Comparison of ENCODE assay signal across 9 mouse cellular contexts in genomic region chr3:14874402-14875040, GRCm38 (mm10). TPM values are rescaled to one million over a fixed set of nuclear protein-coding genes. Genes with fewer than 3 reads are reported as not detected.
DNase-seq lines count a peak whose midpoint lies in the region; ATAC-seq and TF ChIP-seq lines count a peak whose summit lies in the region.
"Had no signal": no experiment of that assay in that cellular context is flagged by ENCODE, and none has a peak within 500 bp of the region (broad histone marks: within the 10 kb centered on the region; RNA-seq: fewer than 3 reads in every experiment).

No protein-coding gene starts in this region.

- H3K27me3 ChIP-seq in kidney, postnatal 0 days (ENCODE audit: insufficient read depth, low read length), result no peaks in the 10 kb centered on the region
- no peaks in the 10 kb centered on the region for H3K27me3 ChIP-seq in forebrain, postnatal 0 days (ENCODE audit: insufficient read depth, low read length)
- H3K27me3 ChIP-seq in midbrain, embryonic 14.5 days (ENCODE audit: control insufficient read depth, insufficient read depth, low read length), result no peaks in the 10 kb centered on the region

- DNase-seq in kidney, postnatal 0 days (ENCODE audit: low spot score), result peak; percentile 81
- DNase-seq in kidney, adult 11 months, result no peak
- peak; percentile 58 for DNase-seq in NIH3T3 (ENCODE audit: low read depth)
- DNase-seq in forebrain, postnatal 0 days, result peak; percentile 77
- peak; percentile 92 for DNase-seq in midbrain, embryonic 14.5 days
- no peak for DNase-seq in testis, postnatal 14 days (ENCODE audit: low spot score)
- no peak for DNase-seq in gastrocnemius, postnatal 25 days
- DNase-seq in layer of hippocampus, adult 8-10 months (ENCODE audit: low spot score in 2 of 2), result no peak

- H3K4me3 ChIP-seq in kidney, postnatal 0 days (replicated peaks; ENCODE audit: low read depth, low read length), result no peak overlapping the region
- no peak overlapping the region for H3K4me3 ChIP-seq in forebrain, postnatal 0 days (ENCODE audit: low read depth, low read length)
- H3K4me3 ChIP-seq in midbrain, embryonic 14.5 days (replicated peaks; ENCODE audit: low read depth, low read length), result no peak overlapping the region

- no peaks in the 10 kb centered on the region for H3K36me3 ChIP-seq in kidney, postnatal 0 days (ENCODE audit: insufficient read depth, low read length)
- no peaks in the 10 kb centered on the region for H3K36me3 ChIP-seq in forebrain, postnatal 0 days (ENCODE audit: insufficient read depth)
- H3K36me3 ChIP-seq in midbrain, embryonic 14.5 days (ENCODE audit: control insufficient read depth, insufficient read depth, low read length), result no peaks in the 10 kb centered on the region

- H3K4me2 ChIP-seq in kidney, postnatal 0 days (ENCODE audit: low read length), result no peak overlapping the region
- no peak overlapping the region for H3K4me2 ChIP-seq in forebrain, postnatal 0 days (ENCODE audit: low read depth)
- H3K4me2 ChIP-seq in midbrain, embryonic 14.5 days (ENCODE audit: low read length), result no peak overlapping the region

- H3K27ac ChIP-seq in kidney, postnatal 0 days, result no peak overlapping the region
- no peak overlapping the region for H3K27ac ChIP-seq in forebrain, postnatal 0 days (ENCODE audit: low read depth, low read length)
- no peak overlapping the region for H3K27ac ChIP-seq in midbrain, embryonic 14.5 days (replicated peaks; ENCODE audit: low read depth, low read length)
- H3K27ac ChIP-seq: macrophage had no signal

- no peak for ATAC-seq in kidney, postnatal 0 days (replicated peaks; ENCODE audit: low FRiP score, low read depth)
- ATAC-seq in forebrain, postnatal 0 days, result peak; percentile 67
- peak; percentile 41; the same call in 1 of the 2 replicates for ATAC-seq in midbrain, embryonic 14.5 days (ENCODE audit: low FRiP score, low TSS enrichment)

- H3K9me3 ChIP-seq in kidney, postnatal 0 days (replicated peaks; ENCODE audit: low read length), result no peaks in the 10 kb centered on the region
- H3K9me3 ChIP-seq in forebrain, postnatal 0 days (ENCODE audit: low read length), result no peaks in the 10 kb centered on the region
- no peaks in the 10 kb centered on the region for H3K9me3 ChIP-seq in midbrain, embryonic 14.5 days (ENCODE audit: control insufficient read depth, low read length)

- H3K4me1 ChIP-seq in kidney, postnatal 0 days (replicated peaks; ENCODE audit: insufficient read depth, low read length), result no peaks in the 10 kb centered on the region
- H3K4me1 ChIP-seq in forebrain, postnatal 0 days (ENCODE audit: insufficient read depth), result no peaks in the 10 kb centered on the region
- H3K4me1 ChIP-seq in midbrain, embryonic 14.5 days (ENCODE audit: control insufficient read depth, insufficient read depth, low read length), result no peaks in the 10 kb centered on the region

- TF ChIP-seq CTCF in kidney, postnatal 0 days (IDR thresholded peaks at IDR 0.05; ENCODE audit: low read depth), result peak; percentile 91
- TF ChIP-seq CTCF in forebrain, postnatal 0 days (IDR thresholded peaks at IDR 0.05; ENCODE audit: low read depth), result peak; percentile 70

- WGBS in kidney, postnatal 0 days, result 36% methylated on average over 8 of the region's 8 CpGs
- WGBS in forebrain, postnatal 0 days, result 49% methylated on average over 8 of the region's 8 CpGs
- 49% methylated on average over 8 of the region's 8 CpGs for WGBS in midbrain, embryonic 14.5 days

- H3K9ac ChIP-seq in kidney, postnatal 0 days (ENCODE audit: low read depth, low read length), result no peak overlapping the region
- no peak overlapping the region for H3K9ac ChIP-seq in forebrain, postnatal 0 days
- H3K9ac ChIP-seq in midbrain, embryonic 14.5 days (replicated peaks; ENCODE audit: low read length), result no peak overlapping the region

RNA-seq across cellular contexts. Expression of gene Car3, which starts 11.2 kb away (rescaled TPM):
- 4.8 and 8.2 TPM in 2 replicates for polyA plus RNA-seq in kidney, postnatal 0 days (2015; fragmentation: Nextera tagmentation; extraction: Ambion mirVana)
- total RNA-seq in forebrain, postnatal 0 days (2014; rRNA removed), result 1.8 and 2.0 TPM in 2 replicates
- polyA plus RNA-seq in forebrain, postnatal 0 days (2015; fragmentation: Nextera tagmentation; extraction: Ambion mirVana), result 2.6 and 2.8 TPM in 2 replicates
- polyA plus RNA-seq in midbrain, embryonic 14.5 days (2014; fragmentation: Nextera tagmentation; extraction: Ambion mirVana), result 1.2 and 1.8 TPM in 2 replicates
- 1,000 to 10,000 TPM in 1 of 2 experiments, 100 to 1,000 TPM in 1; 650 to 1,312 TPM for total RNA-seq in gastrocnemius, postnatal 25 days (2021)
- 1 to 10 TPM in 2 of 4 experiments, under 1 TPM in 2; 0.56 to 1.3 (median 1.00) TPM for total RNA-seq in layer of hippocampus, adult 8-10 months (2022)
- polyA plus RNA-seq: macrophage had no signal

RNA-seq across cellular contexts. Expression of gene Car2, which starts 11.6 kb away (rescaled TPM):
- polyA plus RNA-seq in kidney, postnatal 0 days (2015; fragmentation: Nextera tagmentation; extraction: Ambion mirVana), result 206 and 224 TPM in 2 replicates
- 17.8 and 43.3 TPM in 2 replicates for total RNA-seq in forebrain, postnatal 0 days (2014; rRNA removed)
- polyA plus RNA-seq in forebrain, postnatal 0 days (2015; fragmentation: Nextera tagmentation; extraction: Ambion mirVana), result 27.8 and 35.5 TPM in 2 replicates
- polyA plus RNA-seq in midbrain, embryonic 14.5 days (2014; fragmentation: Nextera tagmentation; extraction: Ambion mirVana), result 10.4 and 18.8 TPM in 2 replicates
- total RNA-seq in gastrocnemius, postnatal 25 days (2021), result 10 to 100 TPM in 1 of 2 experiments, 1 to 10 TPM in 1; 7.8 to 13.2 TPM
- 100 to 1,000 TPM; 143 to 172 (median 162) TPM for total RNA-seq in layer of hippocampus, adult 8-10 months (2022)

Comparison
In these comparisons a context has a peak if more than half of its experiments do, and no peak if none do; other contexts are left out.
1. DNase-seq: peak in kidney, postnatal 0 days (single experiment), NIH3T3 (single experiment), forebrain, postnatal 0 days (single experiment) and midbrain, embryonic 14.5 days (single experiment); none in kidney, adult 11 months (single experiment), testis, postnatal 14 days (single experiment), gastrocnemius, postnatal 25 days (single experiment) and layer of hippocampus, adult 8-10 months (0 of 2).
2. RNA of gene Car3, which starts 11.2 kb away (total RNA-seq): 650 to 1,312 TPM in gastrocnemius, postnatal 25 days; 1.8 to 2.0 TPM in forebrain, postnatal 0 days and 0.56 to 1.3 TPM in layer of hippocampus, adult 8-10 months; every median in the first group is over 100 times any median in the second.